Mouse (Mus musculus) midbrain, embryonic 14.5 days (tissue): ENCODE results near the gene Cdk6. TPM values are rescaled to one million over a fixed set of nuclear protein-coding genes. Genes with fewer than 3 reads are reported as not detected.
"Not testable (repeated sequence)": the region's sequence is repeated elsewhere in the genome, so short reads cannot be mapped to it uniquely, and the experiment has no call there.

ENCODE experiments used
- ATAC-seq: fragments of 200-750 bp; cut with Nextera tagmentation; 2 replicates; pipeline ENCODE4 v1.8.0; 2017; ENCODE audit warnings: moderate number of reproducible peaks, moderate library complexity; ENCODE audit not compliant: low FRiP score, low TSS enrichment
- DNase-seq: peaks from one replicate; pipeline ENCODE4 v3.0.0-alpha.2; 2015
- H3K27ac ChIP-seq: fragments of 300-500 bp; sonication (generic); replicated peaks from 2 replicates; pipeline ENCODE4 v1.5.1; 2014; ENCODE audit warnings: mild to moderate bottlenecking, low read depth, low read length, moderate library complexity
- H3K27me3 ChIP-seq: fragments of 300-500 bp; sonication (generic); 2 replicates; pipeline ENCODE4 v1.6.1; 2014; ENCODE audit warnings: low read length, control low read depth, mixed read lengths; ENCODE audit not compliant: control insufficient read depth, insufficient read depth
- H3K36me3 ChIP-seq: fragments of 300-500 bp; sonication (generic); 2 replicates; pipeline ENCODE4 v1.6.1; 2014; ENCODE audit warnings: low read length, control low read depth; ENCODE audit not compliant: control insufficient read depth, insufficient read depth
- H3K4me1 ChIP-seq: fragments of 300-500 bp; sonication (generic); 2 replicates; pipeline ENCODE4 v1.6.1; 2014; ENCODE audit warnings: mild to moderate bottlenecking, antibody characterized with exemption, low read length, control low read depth; ENCODE audit not compliant: control insufficient read depth, insufficient read depth
- H3K4me2 ChIP-seq: fragments of 300-500 bp; sonication (generic); 2 replicates; pipeline ENCODE4 v1.6.1; 2014; ENCODE audit warnings: mild to moderate bottlenecking, low read length, moderate library complexity
- H3K4me3 ChIP-seq: fragments of 300-500 bp; sonication (generic); replicated peaks from 2 replicates; pipeline ENCODE4 v1.5.1; 2014; ENCODE audit warnings: low read depth, low read length
- H3K9ac ChIP-seq: fragments of 300-500 bp; sonication (generic); replicated peaks from 2 replicates; pipeline ENCODE4 v1.6.1; 2014; ENCODE audit warnings: mild to moderate bottlenecking, low read length, moderate library complexity
- H3K9me3 ChIP-seq: fragments of 300-500 bp; sonication (generic); 2 replicates; pipeline ENCODE4 v1.6.1; 2016; ENCODE audit warnings: low read length, control low read depth, mixed read lengths; ENCODE audit not compliant: control insufficient read depth
- WGBS: fragments of 180-500 bp; shearing (Covaris S2); extraction: QIAGEN DNeasy Blood & Tissue Kit; methylation state at CpG from one replicate; pipeline ENCODE4 v1.1.7; 2014; 5-methylcytosine and 5-hydroxymethylcytosine counted together
- polyA plus RNA-seq: library from polyadenylated mRNA; unstranded; fragments of >200 nt; fragmentation: Nextera tagmentation; extraction: Ambion mirVana; gene quantifications from 2 replicates; pipeline ENCODE4 v1.2.1, GENCODE M21; 2014

Cdk6 gene
- polyA plus RNA-seq, 1 experiment from 2014 or later, result 15.9 TPM

GRCm38 (mm10) chr5:3453946-3454345 lies 112.7 kb downstream of the Cdk6 start:
- DNase-seq, result peak; percentile 56
- ATAC-seq, H3K4me1 ChIP-seq, H3K9me3 ChIP-seq, H3K36me3 ChIP-seq, H3K9ac ChIP-seq, H3K27me3 ChIP-seq, H3K4me3 ChIP-seq: not testable (repeated sequence)
- 2% methylated on average over 6 of the region's 6 CpGs for WGBS
- Histone ChIP-seq H3K4me2 (peak overlapping the region; percentile 15; the same call in 1 of the 2 replicates), H3K27ac (peak overlapping the region; percentile 45; the same call in 1 of the 2 replicates)

- H3K4me3 ChIP-seq, result no peak overlapping the region
- DNase-seq (no peak), ATAC-seq (no peak)
- H3K27me3 ChIP-seq, result no peaks in the 10 kb centered on the region
- H3K9ac ChIP-seq, result no peak overlapping the region
- H3K27ac ChIP-seq, result no peak overlapping the region
- H3K9me3 ChIP-seq, result no peaks in the 10 kb centered on the region
- no peaks in the 10 kb centered on the region for H3K36me3 ChIP-seq
- WGBS, result 90% methylated on average over 9 of the region's 9 CpGs
- no peaks in the 10 kb centered on the region for H3K4me1 ChIP-seq
- H3K4me2 ChIP-seq, result no peak overlapping the region
Observed at GRCm38 (mm10) chr5:3460907-3461306, 119.6 kb downstream of the Cdk6 start.

GRCm38 (mm10) chr5:3461401-3461800 lies 120.1 kb downstream of the Cdk6 start:
- no peaks in the 10 kb centered on the region for H3K9me3 ChIP-seq
- no peaks in the 10 kb centered on the region for H3K4me1 ChIP-seq
- WGBS, result 96% methylated on average over 7 of the region's 7 CpGs
- H3K4me3 ChIP-seq, result no peak overlapping the region
- no peaks in the 10 kb centered on the region for H3K36me3 ChIP-seq
- H3K9ac ChIP-seq, result no peak overlapping the region
- no peaks in the 10 kb centered on the region for H3K27me3 ChIP-seq
- no peak for DNase-seq
- H3K27ac ChIP-seq, result no peak overlapping the region
- no peak overlapping the region for H3K4me2 ChIP-seq
- ATAC-seq, result no peak

GRCm38 (mm10) chr5:3462897-3463757 lies 121.8 kb downstream of the Cdk6 start:
- ATAC-seq, result no peak
- no peaks in the 10 kb centered on the region for H3K4me1 ChIP-seq
- H3K27ac ChIP-seq, result no peak overlapping the region
- H3K4me2 ChIP-seq, result no peak overlapping the region
- H3K27me3 ChIP-seq, result no peaks in the 10 kb centered on the region
- no peak overlapping the region for H3K9ac ChIP-seq
- no peak overlapping the region for H3K4me3 ChIP-seq
- H3K9me3 ChIP-seq, result no peaks in the 10 kb centered on the region
- DNase-seq, result no peak
- no peaks in the 10 kb centered on the region for H3K36me3 ChIP-seq
- 89% methylated on average over 11 of the region's 11 CpGs for WGBS

GRCm38 (mm10) chr5:3463758-3464157 lies 122.5 kb downstream of the Cdk6 start:
- Histone ChIP-seq H3K9ac (no peak overlapping the region), H3K9me3 (no peaks in the 10 kb centered on the region), H3K4me2 (no peak overlapping the region), H3K27ac (no peak overlapping the region), H3K4me1 (no peaks in the 10 kb centered on the region), H3K27me3 (no peaks in the 10 kb centered on the region), H3K36me3 (no peaks in the 10 kb centered on the region), H3K4me3 (no peak overlapping the region)
- ATAC-seq (no peak), DNase-seq (no peak)
- 88% methylated on average over 3 of the region's 3 CpGs for WGBS

DNA sequence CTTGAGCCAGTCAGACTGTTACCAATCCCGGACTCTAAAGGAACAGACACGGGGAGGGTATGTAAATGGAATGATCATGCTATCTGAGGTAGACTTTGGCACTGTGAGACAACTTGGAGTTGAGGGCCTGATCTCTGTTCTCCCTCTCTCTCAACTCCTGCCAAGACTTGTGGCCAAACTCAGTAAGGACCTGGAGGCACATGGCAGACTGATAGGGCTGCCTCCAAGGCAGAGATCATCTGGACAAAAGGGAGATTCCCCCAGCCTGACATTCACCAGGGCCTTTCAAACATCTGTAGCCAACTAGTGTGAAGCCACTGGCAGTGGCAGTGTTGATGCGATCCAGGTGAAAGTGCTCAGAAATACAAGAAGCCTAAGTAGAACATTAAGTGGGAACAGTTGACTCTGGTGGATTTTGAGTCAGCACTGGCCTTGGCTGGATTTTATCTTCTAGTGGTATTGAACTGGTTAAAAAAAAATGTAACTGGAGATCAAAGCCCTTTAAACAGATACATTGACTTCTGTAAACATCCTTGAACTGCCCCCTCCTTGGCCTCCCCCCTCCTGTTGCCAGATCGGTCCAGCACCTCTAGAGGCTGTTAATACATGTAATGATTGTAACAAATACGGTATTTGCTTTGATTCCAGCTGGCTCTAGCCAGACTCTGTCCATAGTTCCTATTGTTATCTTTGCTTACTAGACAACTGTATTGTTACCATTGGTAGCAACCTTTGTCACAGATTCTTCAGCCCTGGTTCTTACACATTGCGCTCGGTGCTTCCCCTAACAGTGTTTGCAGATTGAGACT lies 125.0 kb downstream of the Cdk6 start:
- no peaks in the 10 kb centered on the region for H3K4me1 ChIP-seq
- ATAC-seq (no peak), DNase-seq (no peak)
- no peaks in the 10 kb centered on the region for H3K36me3 ChIP-seq
- no peaks in the 10 kb centered on the region for H3K9me3 ChIP-seq
- no peak overlapping the region for H3K9ac ChIP-seq
- no peak overlapping the region for H3K27ac ChIP-seq
- H3K4me2 ChIP-seq, result no peak overlapping the region
- no peak overlapping the region for H3K4me3 ChIP-seq
- H3K27me3 ChIP-seq, result no peaks in the 10 kb centered on the region
- WGBS, result 78% methylated on average over 7 of the region's 7 CpGs

DNA sequence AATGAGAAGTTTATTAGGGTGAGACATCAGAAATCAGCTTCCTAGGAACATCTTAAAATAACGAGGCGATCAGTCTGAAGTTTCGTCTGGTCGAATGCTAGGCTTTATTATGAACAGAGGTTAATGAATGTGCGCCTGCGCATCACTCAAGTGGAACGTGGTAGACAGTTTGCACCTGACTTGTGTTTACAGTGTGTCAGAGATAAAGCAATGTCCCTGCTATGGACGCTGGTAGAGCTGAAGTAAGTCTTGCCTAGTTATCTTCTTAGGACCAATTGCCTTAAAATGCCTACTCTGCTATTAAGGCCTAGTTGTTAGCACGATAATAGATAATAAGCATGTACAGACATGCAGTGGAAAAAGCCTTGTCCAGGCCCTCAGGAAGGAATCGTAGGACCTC lies 129.6 kb downstream of the Cdk6 start:
- 88% methylated on average over 10 of the region's 10 CpGs for WGBS

GRCm38 (mm10) chr5:3472311-3473156 lies 131.2 kb downstream of the Cdk6 start:
- Histone ChIP-seq H3K4me1 (no peaks in the 10 kb centered on the region), H3K4me3 (no peak overlapping the region), H3K27me3 (no peaks in the 10 kb centered on the region), H3K9me3 (no peaks in the 10 kb centered on the region), H3K36me3 (no peaks in the 10 kb centered on the region), H3K27ac (no peak overlapping the region), H3K4me2 (no peak overlapping the region), H3K9ac (no peak overlapping the region)
- 95% methylated on average over 22 of the region's 22 CpGs for WGBS
- DNase-seq (no peak), ATAC-seq (no peak)

More for the DNA sequence above, 129.6 kb downstream of the Cdk6 start:
- no peaks in the 10 kb centered on the region for H3K4me1 ChIP-seq
- DNase-seq (no peak), ATAC-seq (no peak)
- H3K9me3 ChIP-seq, result no peaks in the 10 kb centered on the region
- no peaks in the 10 kb centered on the region for H3K27me3 ChIP-seq
- no peak overlapping the region for H3K4me3 ChIP-seq
- H3K36me3 ChIP-seq, result no peaks in the 10 kb centered on the region
- no peak overlapping the region for H3K4me2 ChIP-seq
- no peak overlapping the region for H3K9ac ChIP-seq
- H3K27ac ChIP-seq, result no peak overlapping the region
